ENCODE assay signal across 8 mouse cellular contexts in genomic region chr6:83155552-83156238, GRCm38 (mm10). TPM values are rescaled to one million over a fixed set of nuclear protein-coding genes. Genes with fewer than 3 reads are reported as not detected.
DNase-seq lines count a peak whose midpoint lies in the region; ATAC-seq lines count a peak whose summit lies in the region.

No protein-coding gene starts in this region.

- ATAC-seq in megakaryocyte progenitor cell, adult 5-6 weeks (replicated peaks; ENCODE audit: poor library complexity): no peak

- peaks cover 24% of the 10 kb centered on the region for H3K27me3 ChIP-seq in hindbrain, embryonic 10.5 days (ENCODE audit: insufficient read depth, poor library complexity, severe bottlenecking)

- DNase-seq in embryo, embryonic 11 days: peak; percentile 45
- DNase-seq in embryo, embryonic 9.5 days (ENCODE audit: extremely low spot score): no peak
- DNase-seq in thymus, postnatal 4 days: peak; percentile 46
- DNase-seq in thymus, postnatal 14 days: no peak
- no peak for DNase-seq in hindbrain, embryonic 10.5 days (ENCODE audit: low spot score)
- DNase-seq in ovary, postnatal 36 days (ENCODE audit: low spot score): no peak

- H3K36me3 ChIP-seq in hindbrain, embryonic 10.5 days: peaks cover 35% of the 10 kb centered on the region
- H3K36me3 ChIP-seq in macrophage (ENCODE audit: inconsistent target): no peaks in the 10 kb centered on the region

- H3K79me2 ChIP-seq in macrophage (ENCODE audit: inconsistent target): no peaks in the 10 kb centered on the region

- H3K27ac ChIP-seq in hindbrain, embryonic 10.5 days: peak overlapping the region; percentile 85
- H3K27ac ChIP-seq in macrophage: no peak overlapping the region

- peaks cover 48% of the 10 kb centered on the region for H3K4me1 ChIP-seq in hindbrain, embryonic 10.5 days (replicated peaks)

- H3K9me3 ChIP-seq in hindbrain, embryonic 10.5 days: no peaks in the 10 kb centered on the region

- H3K4me3 ChIP-seq in hindbrain, embryonic 10.5 days: peak overlapping the region; percentile 66
- H3K4me3 ChIP-seq in macrophage (ENCODE audit: inconsistent target): peak overlapping the region; percentile 45

- 9% methylated on average over 23 of the region's 23 CpGs for WGBS in hindbrain, embryonic 10.5 days
- WGBS in macrophage (ENCODE audit: missing documents): 16% methylated on average over 20 of the region's 23 CpGs

RNA-seq across cellular contexts. Expression of gene Wdr54, which starts 0.5 kb away (rescaled TPM):
- polyA plus RNA-seq in hindbrain, embryonic 10.5 days (2016; fragmentation: Nextera tagmentation; extraction: Ambion mirVana): 14.2 and 15.9 TPM in 2 replicates
- 1 to 10 TPM in 6 of 26 experiments, under 1 TPM in 9, not detected in 11; 0.29 to 1.8 (median 0.92) TPM for total RNA-seq in macrophage (2018; cell fraction: chromatin; rRNA removed)
- under 1 TPM; 0.10 to 0.65 (median 0.34) TPM for total RNA-seq in macrophage (2018; cell fraction: cytosol; rRNA removed)
- 1 to 10 TPM in 4 of 26 experiments, under 1 TPM in 9, not detected in 13; 0.28 to 1.6 (median 0.63) TPM for total RNA-seq in macrophage (2018; cell fraction: nucleus; rRNA removed)
- 0.30 to 1.1 TPM (median 0.42 TPM) in 3 replicates for polyA plus RNA-seq in macrophage (2018)
- total RNA-seq in megakaryocyte progenitor cell, adult 5-6 weeks (2015): 0.57 TPM in 1 of 2 replicates, not detected in the other
- total RNA-seq in megakaryocyte progenitor cell, adult 5-6 weeks (2017): under 0.01 and 0.14 TPM in 2 replicates

RNA-seq across cellular contexts. Expression of gene 1700003E16Rik, which starts 0.5 kb away (rescaled TPM):
- polyA plus RNA-seq in hindbrain, embryonic 10.5 days (2016; fragmentation: Nextera tagmentation; extraction: Ambion mirVana): 3.1 and 6.0 TPM in 2 replicates
- total RNA-seq in macrophage (2018; cell fraction: chromatin; rRNA removed): not detected
- under 1 TPM in 21 of 26 experiments, not detected in 5; 0.04 to 0.33 (median 0.11) TPM for total RNA-seq in macrophage (2018; cell fraction: cytosol; rRNA removed)
- not detected for total RNA-seq in macrophage (2018; cell fraction: nucleus; rRNA removed)
- polyA plus RNA-seq in macrophage (2018): 0.19 TPM in 1 of 3 replicates, not detected in the others
- not detected in 2 replicates for total RNA-seq in megakaryocyte progenitor cell, adult 5-6 weeks (2015)
- total RNA-seq in megakaryocyte progenitor cell, adult 5-6 weeks (2017): not detected in 2 replicates

RNA-seq across cellular contexts. Expression of gene Dctn1, which starts 10.0 kb away (rescaled TPM):
- 121 and 140 TPM in 2 replicates for polyA plus RNA-seq in hindbrain, embryonic 10.5 days (2016; fragmentation: Nextera tagmentation; extraction: Ambion mirVana)
- 100 to 1,000 TPM in 21 of 26 experiments, 10 to 100 TPM in 5; 38.9 to 279 (median 182) TPM for total RNA-seq in macrophage (2018; cell fraction: chromatin; rRNA removed)
- total RNA-seq in macrophage (2018; cell fraction: cytosol; rRNA removed): 10 to 100 TPM; 45.0 to 86.2 (median 63.7) TPM
- 100 to 1,000 TPM in 11 of 26 experiments, 10 to 100 TPM in 15; 54.9 to 140 (median 98.2) TPM for total RNA-seq in macrophage (2018; cell fraction: nucleus; rRNA removed)
- polyA plus RNA-seq in macrophage (2018): 61.5 to 68.3 TPM (median 66.2 TPM) in 3 replicates
- total RNA-seq in megakaryocyte progenitor cell, adult 5-6 weeks (2015): 50.8 and 51.4 TPM in 2 replicates
- total RNA-seq in megakaryocyte progenitor cell, adult 5-6 weeks (2017): 85.9 and 86.2 TPM in 2 replicates

RNA-seq across cellular contexts. Expression of gene Rtkn, which starts 20.4 kb away (rescaled TPM):
- polyA plus RNA-seq in hindbrain, embryonic 10.5 days (2016; fragmentation: Nextera tagmentation; extraction: Ambion mirVana): 40.5 and 46.4 TPM in 2 replicates
- 1 to 10 TPM in 21 of 26 experiments, under 1 TPM in 4, not detected in 1; 0.54 to 8.6 (median 2.0) TPM for total RNA-seq in macrophage (2018; cell fraction: chromatin; rRNA removed)
- total RNA-seq in macrophage (2018; cell fraction: cytosol; rRNA removed): 1 to 10 TPM in 18 of 26 experiments, under 1 TPM in 8; 0.56 to 1.8 (median 1.1) TPM
- 1 to 10 TPM in 16 of 26 experiments, under 1 TPM in 9, not detected in 1; 0.43 to 4.0 (median 1.2) TPM for total RNA-seq in macrophage (2018; cell fraction: nucleus; rRNA removed)
- polyA plus RNA-seq in macrophage (2018): 1.3 to 2.1 TPM (median 1.4 TPM) in 3 replicates
- 1.9 and 2.4 TPM in 2 replicates for total RNA-seq in megakaryocyte progenitor cell, adult 5-6 weeks (2015)
- total RNA-seq in megakaryocyte progenitor cell, adult 5-6 weeks (2017): 2.2 and 2.4 TPM in 2 replicates

RNA-seq across cellular contexts. Expression of gene Ino80b, which starts 30.5 kb away (rescaled TPM):
- 19.8 and 22.8 TPM in 2 replicates for polyA plus RNA-seq in hindbrain, embryonic 10.5 days (2016; fragmentation: Nextera tagmentation; extraction: Ambion mirVana)
- 10 to 100 TPM in 12 of 26 experiments, 1 to 10 TPM in 14; 1.8 to 27.1 (median 8.7) TPM for total RNA-seq in macrophage (2018; cell fraction: chromatin; rRNA removed)
- total RNA-seq in macrophage (2018; cell fraction: cytosol; rRNA removed): 10 to 100 TPM; 13.0 to 31.0 (median 21.7) TPM
- 10 to 100 TPM in 9 of 26 experiments, 1 to 10 TPM in 17; 3.9 to 20.8 (median 8.2) TPM for total RNA-seq in macrophage (2018; cell fraction: nucleus; rRNA removed)
- 16.6 to 24.5 TPM (median 22.9 TPM) in 3 replicates for polyA plus RNA-seq in macrophage (2018)
- 20.7 and 24.4 TPM in 2 replicates for total RNA-seq in megakaryocyte progenitor cell, adult 5-6 weeks (2015)
- 35.5 and 44.4 TPM in 2 replicates for total RNA-seq in megakaryocyte progenitor cell, adult 5-6 weeks (2017)

Comparison
In these comparisons a context has a peak if more than half of its experiments do, and no peak if none do; other contexts are left out.
1. DNase-seq: peak in embryo, embryonic 11 days (single experiment) and thymus, postnatal 4 days (single experiment); none in embryo, embryonic 9.5 days (single experiment), thymus, postnatal 14 days (single experiment), hindbrain, embryonic 10.5 days (single experiment) and ovary, postnatal 36 days (single experiment).